Mouse (Mus musculus) midbrain, embryonic 11.5 days (tissue): ENCODE measurements around the gene Hs6st1. TPM values are rescaled to one million over a fixed set of nuclear protein-coding genes. Genes with fewer than 3 reads are reported as not detected.

Experiments
- ATAC-seq: fragments of 200-750 bp; cut with Nextera tagmentation; 2 replicates; pipeline ENCODE4 v1.8.0; 2017; ENCODE audit warnings: moderate TSS enrichment, moderate library complexity; ENCODE audit not compliant: low FRiP score
- DNase-seq: peaks from one replicate; pipeline ENCODE4 v3.0.0; 2015; ENCODE audit warnings: low spot score; ENCODE audit errors: missing footprints
- H3K27ac ChIP-seq: fragments of 300-500 bp; sonication (generic); 2 replicates; pipeline ENCODE4 v1.5.1; 2014; ENCODE audit warnings: low read depth, low read length
- H3K27me3 ChIP-seq: fragments of 300-500 bp; sonication (generic); 2 replicates; pipeline ENCODE4 v1.6.1; 2014; ENCODE audit warnings: mild to moderate bottlenecking, low read length, moderate library complexity, mixed read lengths; ENCODE audit not compliant: control insufficient read depth, insufficient read depth
- H3K36me3 ChIP-seq: fragments of 300-500 bp; sonication (generic); 2 replicates; pipeline ENCODE4 v1.6.1; 2014; ENCODE audit warnings: mild to moderate bottlenecking, low read length, moderate library complexity, mixed read lengths; ENCODE audit not compliant: control insufficient read depth, insufficient read depth
- H3K4me1 ChIP-seq: fragments of 300-500 bp; sonication (generic); 2 replicates; pipeline ENCODE4 v1.6.1; 2014; ENCODE audit warnings: low read length; ENCODE audit not compliant: control insufficient read depth, insufficient read depth
- H3K4me2 ChIP-seq: fragments of 300-500 bp; sonication (generic); 2 replicates; pipeline ENCODE4 v1.6.1; 2014; ENCODE audit warnings: mild to moderate bottlenecking, moderate library complexity
- H3K4me3 ChIP-seq: fragments of 300-500 bp; sonication (generic); 2 replicates; pipeline ENCODE4 v1.5.1; 2014; ENCODE audit warnings: low read depth, low read length
- H3K9ac ChIP-seq: fragments of 300-500 bp; sonication (generic); 2 replicates; pipeline ENCODE4 v1.6.1; 2014; ENCODE audit warnings: low read length
- H3K9me3 ChIP-seq: fragments of 300-500 bp; sonication (generic); 2 replicates; pipeline ENCODE4 v1.6.1; 2016; ENCODE audit warnings: low read length; ENCODE audit not compliant: control insufficient read depth
- WGBS: fragments of 180-500 bp; shearing (Covaris S2); extraction: QIAGEN DNeasy Blood & Tissue Kit; methylation state at CpG from one replicate; pipeline ENCODE4 v1.1.7; 2014; 5-methylcytosine and 5-hydroxymethylcytosine counted together
- polyA plus RNA-seq: library from polyadenylated mRNA; unstranded; fragments of >200 nt; fragmentation: Nextera tagmentation; extraction: Ambion mirVana; gene quantifications from 2 replicates; pipeline ENCODE4 v1.2.1, GENCODE M21; 2014

The Hs6st1 gene
- polyA plus RNA-seq, 1 experiment from 2014 or later: 20.3 TPM

- no peaks in the 10 kb centered on the region for H3K27me3 ChIP-seq
- ATAC-seq: no peak
- no peak overlapping the region for H3K4me3 ChIP-seq
- WGBS: 91% methylated on average over 5 of the region's 5 CpGs
- H3K4me2 ChIP-seq: no peak overlapping the region
- H3K9ac ChIP-seq: no peak overlapping the region
- H3K9me3 ChIP-seq: no peaks in the 10 kb centered on the region
- H3K36me3 ChIP-seq: no peaks in the 10 kb centered on the region
- H3K4me1 ChIP-seq: no peaks in the 10 kb centered on the region
- peak; percentile 17 for DNase-seq
- no peak overlapping the region for H3K27ac ChIP-seq
Observed at GRCm38 (mm10) chr1:36052672-36053071, 15.5 kb upstream of the Hs6st1 start.

GRCm38 (mm10) chr1:36053566-36053965 lies 14.6 kb upstream of the Hs6st1 start:
- no peaks in the 10 kb centered on the region for H3K9me3 ChIP-seq
- no peak overlapping the region for H3K27ac ChIP-seq
- no peaks in the 10 kb centered on the region for H3K27me3 ChIP-seq
- ATAC-seq: no peak
- no peaks in the 10 kb centered on the region for H3K4me1 ChIP-seq
- no peaks in the 10 kb centered on the region for H3K36me3 ChIP-seq
- H3K9ac ChIP-seq: no peak overlapping the region
- 98% methylated on average over 2 of the region's 2 CpGs for WGBS
- no peak overlapping the region for H3K4me3 ChIP-seq
- no peak for DNase-seq
- no peak overlapping the region for H3K4me2 ChIP-seq

DNA sequence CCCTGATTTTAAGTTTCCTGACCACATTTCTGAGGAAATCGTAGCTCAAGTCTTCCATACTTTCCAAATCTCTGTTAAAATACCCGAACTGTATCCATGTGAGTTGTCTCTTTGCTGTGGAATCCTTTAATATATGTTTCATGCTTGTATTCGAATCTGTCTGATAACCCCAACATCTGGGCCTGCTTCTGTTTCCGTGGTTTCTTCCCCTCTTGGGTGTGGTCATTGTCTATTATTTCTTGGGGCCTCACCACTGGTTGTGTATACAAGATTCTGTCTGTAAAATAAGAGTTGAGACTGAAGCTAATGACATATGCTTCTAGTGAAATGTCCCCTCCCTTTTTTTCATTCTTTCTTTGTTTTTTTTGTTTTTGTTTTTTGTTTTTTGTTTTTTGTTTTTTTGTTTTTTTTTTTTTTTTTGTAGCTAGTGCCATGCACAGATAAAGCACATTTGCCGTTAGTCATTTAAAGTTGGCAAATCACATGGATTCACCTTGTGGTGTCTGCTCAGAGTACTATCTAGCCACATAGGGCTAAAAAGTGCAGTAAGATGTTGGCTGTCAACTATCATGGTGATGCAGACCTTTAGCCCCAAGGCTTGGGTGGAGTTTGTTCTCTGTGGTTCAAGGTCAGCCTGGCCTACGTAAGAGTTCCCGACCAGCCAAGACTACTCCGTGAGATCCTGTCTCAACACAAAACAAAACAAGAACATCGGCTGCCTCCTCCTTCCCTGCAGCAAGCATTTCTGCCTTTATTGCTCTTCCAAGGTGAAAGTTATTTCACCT lies 13.8 kb upstream of the Hs6st1 start:
- ATAC-seq (no peak), DNase-seq (peak; percentile 53)
- Histone ChIP-seq H3K4me2 (no peak overlapping the region), H3K9ac (no peak overlapping the region), H3K36me3 (no peaks in the 10 kb centered on the region), H3K9me3 (no peaks in the 10 kb centered on the region), H3K4me1 (no peaks in the 10 kb centered on the region), H3K27me3 (no peaks in the 10 kb centered on the region), H3K27ac (no peak overlapping the region), H3K4me3 (no peak overlapping the region)
- WGBS: 85% methylated on average over 9 of the region's 9 CpGs

DNA sequence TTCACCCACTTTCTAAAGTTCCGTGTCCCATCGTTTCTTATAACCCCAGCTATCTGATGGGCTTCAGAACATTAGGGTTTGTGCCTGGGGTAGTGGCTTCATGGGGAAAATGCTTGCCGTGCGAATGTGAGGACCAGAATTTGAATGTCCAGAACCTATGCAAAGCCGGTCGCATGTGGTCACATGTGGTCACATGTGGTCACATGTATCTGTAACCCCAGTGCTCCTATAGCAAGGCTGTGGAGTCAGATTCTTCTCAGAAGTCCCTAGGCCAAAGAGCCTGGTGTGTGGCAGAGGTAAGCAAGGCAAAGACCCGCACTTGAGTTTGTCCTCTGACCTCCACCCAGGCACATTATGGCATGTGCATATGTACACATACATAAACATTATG lies 13.2 kb upstream of the Hs6st1 start:
- Histone ChIP-seq H3K36me3 (no peaks in the 10 kb centered on the region), H3K9ac (no peak overlapping the region), H3K4me3 (no peak overlapping the region), H3K4me2 (no peak overlapping the region), H3K9me3 (no peaks in the 10 kb centered on the region), H3K4me1 (peaks cover 2% of the 10 kb centered on the region), H3K27ac (no peak overlapping the region), H3K27me3 (no peaks in the 10 kb centered on the region)
- WGBS: 94% methylated on average over 7 of the region's 7 CpGs
- peak; percentile 68 for DNase-seq
- no peak for ATAC-seq

DNA sequence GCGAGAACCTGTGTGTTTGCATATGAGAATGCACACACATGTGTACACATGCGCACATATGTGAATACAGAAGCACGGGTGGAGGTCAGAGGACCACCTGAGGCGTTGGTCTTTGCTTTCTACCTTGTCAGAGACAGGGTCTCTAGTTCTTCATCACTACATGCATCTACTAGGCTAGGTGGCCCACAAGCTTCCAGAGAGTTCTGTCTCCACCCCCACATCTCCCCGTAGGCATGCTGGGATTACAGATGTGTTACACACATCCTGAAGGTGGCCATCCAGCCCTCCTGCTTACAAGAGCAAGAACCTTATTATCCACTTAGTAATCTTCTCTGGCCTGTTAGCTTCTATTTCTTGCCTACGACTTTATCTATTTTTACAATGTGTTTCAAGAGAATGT lies 8.8 kb upstream of the Hs6st1 start:
- DNase-seq: peak; percentile 76
- no peak overlapping the region for H3K9ac ChIP-seq
- peaks cover 19% of the 10 kb centered on the region for H3K4me1 ChIP-seq
- H3K27me3 ChIP-seq: no peaks in the 10 kb centered on the region
- H3K9me3 ChIP-seq: no peaks in the 10 kb centered on the region
- H3K36me3 ChIP-seq: no peaks in the 10 kb centered on the region
- no peak for ATAC-seq
- H3K4me2 ChIP-seq: no peak overlapping the region
- 90% methylated on average over 6 of the region's 6 CpGs for WGBS
- H3K27ac ChIP-seq: no peak overlapping the region; the same call in 1 of the 2 replicates
- no peak overlapping the region for H3K4me3 ChIP-seq

- H3K4me2 ChIP-seq: no peak overlapping the region
- peak overlapping the region; percentile 32 for H3K27ac ChIP-seq
- peak; percentile 90 for DNase-seq
- no peak for ATAC-seq
- 28% methylated on average over 13 of the region's 13 CpGs for WGBS
- no peaks in the 10 kb centered on the region for H3K36me3 ChIP-seq
- no peaks in the 10 kb centered on the region for H3K9me3 ChIP-seq
- H3K4me3 ChIP-seq: no peak overlapping the region
- peaks cover 25% of the 10 kb centered on the region for H3K4me1 ChIP-seq
- no peaks in the 10 kb centered on the region for H3K27me3 ChIP-seq
- H3K9ac ChIP-seq: 0 out of 2 replicates have a peak overlapping the region, but pooled peaks have one; percentile 12
Observed at GRCm38 (mm10) chr1:36059959-36060953, 7.9 kb upstream of the Hs6st1 start.

DNA sequence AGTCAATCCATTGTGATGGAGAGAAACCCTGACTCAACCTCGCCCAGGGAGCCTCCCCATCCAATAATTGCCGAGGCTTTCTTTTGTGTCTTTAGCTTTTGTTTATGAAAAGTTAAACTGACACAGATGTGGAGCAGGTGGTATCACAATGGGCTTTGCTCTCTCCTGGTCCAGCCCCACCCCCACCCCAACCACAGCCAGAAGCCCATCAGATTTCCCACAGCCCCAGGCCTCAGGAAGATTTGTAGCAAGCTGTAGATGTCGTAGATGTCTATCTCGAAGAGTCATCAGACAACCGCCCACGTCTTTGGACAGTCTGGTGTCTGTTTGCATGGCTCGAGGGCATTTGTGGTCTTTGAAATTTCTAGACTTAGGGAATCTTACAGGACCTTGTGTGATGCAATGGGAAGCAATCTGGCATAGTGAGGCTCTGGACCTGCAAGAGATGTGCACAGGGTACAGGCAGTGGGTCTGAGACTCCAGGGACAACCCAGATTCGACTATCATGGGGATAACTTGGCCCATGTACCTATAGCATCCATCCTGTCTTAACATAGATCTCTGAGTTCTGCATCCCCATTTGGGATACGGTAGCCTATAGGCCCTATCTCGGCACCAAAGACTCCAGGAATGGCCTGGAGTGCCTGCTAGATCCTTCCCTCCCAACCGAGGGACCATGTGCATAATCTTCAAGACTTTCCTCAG lies 6.8 kb upstream of the Hs6st1 start:
- H3K27ac ChIP-seq: no peak overlapping the region
- no peak overlapping the region for H3K4me3 ChIP-seq
- no peak overlapping the region for H3K4me2 ChIP-seq
- ATAC-seq (no peak), DNase-seq (peak; percentile 76)
- H3K36me3 ChIP-seq: no peaks in the 10 kb centered on the region
- H3K4me1 ChIP-seq: peaks cover 29% of the 10 kb centered on the region
- H3K27me3 ChIP-seq: no peaks in the 10 kb centered on the region
- no peaks in the 10 kb centered on the region for H3K9me3 ChIP-seq
- no peak overlapping the region for H3K9ac ChIP-seq
- WGBS: 65% methylated on average over 11 of the region's 11 CpGs

GRCm38 (mm10) chr1:36062088-36062805 lies 6.0 kb upstream of the Hs6st1 start:
- DNase-seq (peak; percentile 72), ATAC-seq (no peak)
- H3K9ac ChIP-seq: no peak overlapping the region; the same call in 1 of the 2 replicates
- H3K27me3 ChIP-seq: no peaks in the 10 kb centered on the region
- H3K4me3 ChIP-seq: no peak overlapping the region
- peaks cover 29% of the 10 kb centered on the region for H3K4me1 ChIP-seq
- no peak overlapping the region for H3K27ac ChIP-seq
- H3K9me3 ChIP-seq: no peaks in the 10 kb centered on the region
- H3K36me3 ChIP-seq: no peaks in the 10 kb centered on the region
- no peak overlapping the region for H3K4me2 ChIP-seq
- WGBS: 81% methylated on average over 11 of the region's 11 CpGs
